Mouse (Mus musculus) neural tube, embryonic 13.5 days (tissue): ENCODE measurements around the gene Adssl1. TPM values are rescaled to one million over a fixed set of nuclear protein-coding genes. Genes with fewer than 3 reads are reported as not detected.

Experiments used
- ATAC-seq: fragments of 200-750 bp; cut with Nextera tagmentation; 2 replicates; pipeline ENCODE4 v1.8.0; 2017; ENCODE audit warnings: low read depth, mild to moderate bottlenecking, moderate TSS enrichment, moderate library complexity
- H3K27ac ChIP-seq: fragments of 300-500 bp; sonication (generic); replicated peaks from 2 replicates; pipeline ENCODE4 v1.5.1; 2015; ENCODE audit warnings: moderate library complexity, mild to moderate bottlenecking, inconsistent platforms
- H3K27me3 ChIP-seq: fragments of 300-500 bp; sonication (generic); 2 replicates; pipeline ENCODE4 v1.6.1; 2015; ENCODE audit warnings: mild to moderate bottlenecking, inconsistent platforms
- H3K36me3 ChIP-seq: fragments of 300-500 bp; sonication (generic); 2 replicates; pipeline ENCODE4 v1.6.1; 2015; ENCODE audit warnings: mild to moderate bottlenecking, inconsistent platforms
- H3K4me1 ChIP-seq: fragments of 300-500 bp; sonication (generic); replicated peaks from 2 replicates; pipeline ENCODE4 v1.6.1; 2015; ENCODE audit warnings: inconsistent platforms
- H3K4me2 ChIP-seq: fragments of 300-500 bp; sonication (generic); 2 replicates; pipeline ENCODE4 v1.6.1; 2015; ENCODE audit warnings: inconsistent platforms, mild to moderate bottlenecking, moderate library complexity
- H3K4me3 ChIP-seq: fragments of 300-500 bp; sonication (generic); 2 replicates; pipeline ENCODE4 v1.5.1; 2015; ENCODE audit warnings: mild to moderate bottlenecking, inconsistent platforms
- H3K9ac ChIP-seq: fragments of 300-500 bp; sonication (generic); 2 replicates; pipeline ENCODE4 v1.6.1; 2015; ENCODE audit warnings: moderate library complexity, mild to moderate bottlenecking, inconsistent platforms
- H3K9me3 ChIP-seq: fragments of 300-500 bp; sonication (generic); 2 replicates; pipeline ENCODE4 v1.6.1; 2016; ENCODE audit warnings: inconsistent platforms
- WGBS: fragments of 180-500 bp; shearing (Covaris S2); methylation state at CpG from one replicate; pipeline ENCODE4 v1.1.7; 2015; 5-methylcytosine and 5-hydroxymethylcytosine counted together
- polyA plus RNA-seq: library from polyadenylated mRNA; unstranded; fragments of >200 nt; fragmentation: Nextera tagmentation; extraction: Ambion mirVana; gene quantifications from 2 replicates; pipeline ENCODE4 v1.2.1, GENCODE M21; 2015

Adssl1 gene
- 3.2 and 3.6 TPM in 2 replicates for polyA plus RNA-seq

- WGBS = under 1% methylated on average over 56 of the region's 56 CpGs
- Histone ChIP-seq H3K36me3 (no peaks in the 10 kb centered on the region), H3K9ac (peak within 1 kb of the TSS; percentile 69), H3K9me3 (no peaks in the 10 kb centered on the region), H3K27me3 (peaks cover 47% of the 10 kb centered on the region), H3K4me2 (peak within 1 kb of the TSS; percentile 93), H3K27ac (no peak within 1 kb of the TSS), H3K4me1 (peaks cover 28% of the 10 kb centered on the region), H3K4me3 (peak within 1 kb of the TSS; percentile 49)
- ATAC-seq = peak; percentile 44; the same call in 1 of the 2 replicates
Measured at GRCm38 (mm10) chr12:112619686-112620353, at the start of gene Adssl1. Gene Adssl1, plus strand, starts transcription at chr12:112620045.

GRCm38 (mm10) chr12:112570160-112570559 lies 49.7 kb upstream of the Adssl1 start:
- H3K9me3 ChIP-seq = no peaks in the 10 kb centered on the region
- no peak overlapping the region for H3K4me3 ChIP-seq
- WGBS = 88% methylated on average over 8 of the region's 8 CpGs
- H3K9ac ChIP-seq = no peak overlapping the region
- no peak overlapping the region for H3K4me2 ChIP-seq
- no peak for ATAC-seq
- H3K27ac ChIP-seq = no peak overlapping the region
- H3K4me1 ChIP-seq = no peaks in the 10 kb centered on the region
- H3K36me3 ChIP-seq = no peaks in the 10 kb centered on the region
- H3K27me3 ChIP-seq = no peaks in the 10 kb centered on the region

GRCm38 (mm10) chr12:112571064-112571463 lies 48.8 kb upstream of the Adssl1 start:
- no peak for ATAC-seq
- no peak overlapping the region for H3K9ac ChIP-seq
- no peak overlapping the region for H3K27ac ChIP-seq
- 69% methylated on average over 6 of the region's 6 CpGs for WGBS
- H3K4me3 ChIP-seq = no peak overlapping the region
- no peaks in the 10 kb centered on the region for H3K36me3 ChIP-seq
- H3K27me3 ChIP-seq = no peaks in the 10 kb centered on the region
- H3K4me1 ChIP-seq = 0 out of 2 replicates have a peak, but pooled peaks cover under 1% of the 10 kb centered on the region
- H3K4me2 ChIP-seq = no peak overlapping the region
- H3K9me3 ChIP-seq = no peaks in the 10 kb centered on the region

GRCm38 (mm10) chr12:112575274-112575986 lies 44.4 kb upstream of the Adssl1 start:
- ATAC-seq = no peak
- peaks cover 22% of the 10 kb centered on the region for H3K4me1 ChIP-seq
- no peaks in the 10 kb centered on the region for H3K27me3 ChIP-seq
- no peak overlapping the region for H3K4me3 ChIP-seq
- H3K9me3 ChIP-seq = no peaks in the 10 kb centered on the region
- no peaks in the 10 kb centered on the region for H3K36me3 ChIP-seq
- H3K27ac ChIP-seq = no peak overlapping the region
- WGBS = 85% methylated on average over 8 of the region's 8 CpGs
- H3K4me2 ChIP-seq = no peak overlapping the region
- H3K9ac ChIP-seq = no peak overlapping the region

- ATAC-seq = no peak
- 8% methylated on average over 6 of the region's 6 CpGs for WGBS
- H3K4me2 ChIP-seq = no peak overlapping the region
- no peaks in the 10 kb centered on the region for H3K9me3 ChIP-seq
- no peak overlapping the region for H3K4me3 ChIP-seq
- no peaks in the 10 kb centered on the region for H3K27me3 ChIP-seq
- no peak overlapping the region; the same call in 1 of the 2 replicates for H3K27ac ChIP-seq
- H3K9ac ChIP-seq = peak overlapping the region; percentile 45; the same call in 1 of the 2 replicates
- H3K4me1 ChIP-seq = peaks cover 22% of the 10 kb centered on the region
- H3K36me3 ChIP-seq = no peaks in the 10 kb centered on the region
Measured at GRCm38 (mm10) chr12:112576341-112576740, 43.5 kb upstream of the Adssl1 start.

- Histone ChIP-seq H3K9ac (peak overlapping the region; percentile 45; the same call in 1 of the 2 replicates), H3K4me3 (no peak overlapping the region), H3K4me2 (no peak overlapping the region), H3K9me3 (no peaks in the 10 kb centered on the region), H3K36me3 (no peaks in the 10 kb centered on the region), H3K4me1 (peaks cover 22% of the 10 kb centered on the region), H3K27me3 (no peaks in the 10 kb centered on the region), H3K27ac (no peak overlapping the region; the same call in 1 of the 2 replicates)
- 5% methylated on average over 3 of the region's 3 CpGs for whole genome bisulfite sequencing
- no peak for ATAC-seq
Measured at GRCm38 (mm10) chr12:112576749-112577148, 43.1 kb upstream of the Adssl1 start.

GRCm38 (mm10) chr12:112578296-112579090 lies 41.4 kb upstream of the Adssl1 start:
- no peak overlapping the region for H3K4me3 ChIP-seq
- no peaks in the 10 kb centered on the region for H3K27me3 ChIP-seq
- no peak overlapping the region for H3K9ac ChIP-seq
- H3K9me3 ChIP-seq = no peaks in the 10 kb centered on the region
- no peak overlapping the region for H3K27ac ChIP-seq
- peaks cover 22% of the 10 kb centered on the region for H3K4me1 ChIP-seq
- 80% methylated on average over 6 of the region's 6 CpGs for WGBS
- H3K36me3 ChIP-seq = no peaks in the 10 kb centered on the region
- no peak for ATAC-seq
- no peak overlapping the region for H3K4me2 ChIP-seq

- Histone ChIP-seq H3K4me1 (peaks cover 22% of the 10 kb centered on the region), H3K27ac (no peak overlapping the region), H3K4me2 (no peak overlapping the region), H3K27me3 (no peaks in the 10 kb centered on the region), H3K4me3 (no peak overlapping the region), H3K9me3 (no peaks in the 10 kb centered on the region), H3K36me3 (no peaks in the 10 kb centered on the region), H3K9ac (no peak overlapping the region)
- WGBS = 50% methylated on average over 5 of the region's 5 CpGs
- no peak for ATAC-seq
Measured at GRCm38 (mm10) chr12:112579430-112579829, 40.4 kb upstream of the Adssl1 start.

GRCm38 (mm10) chr12:112579926-112580325 lies 39.9 kb upstream of the Adssl1 start:
- Histone ChIP-seq H3K9ac (no peak overlapping the region), H3K4me3 (no peak overlapping the region), H3K4me1 (peaks cover 22% of the 10 kb centered on the region), H3K27me3 (no peaks in the 10 kb centered on the region), H3K4me2 (no peak overlapping the region), H3K36me3 (no peaks in the 10 kb centered on the region), H3K27ac (no peak overlapping the region), H3K9me3 (no peaks in the 10 kb centered on the region)
- 83% methylated on average over 8 of the region's 8 CpGs for whole genome bisulfite sequencing
- ATAC-seq = no peak

- Histone ChIP-seq H3K4me3 (no peak overlapping the region), H3K36me3 (no peaks in the 10 kb centered on the region), H3K9me3 (no peaks in the 10 kb centered on the region), H3K4me2 (no peak overlapping the region), H3K27me3 (peaks cover 5% of the 10 kb centered on the region; the same call in 1 of the 2 replicates), H3K9ac (no peak overlapping the region), H3K27ac (no peak overlapping the region), H3K4me1 (peaks cover 22% of the 10 kb centered on the region)
- no peak for ATAC-seq
- WGBS = 90% methylated on average over 3 of the region's 3 CpGs
Measured at GRCm38 (mm10) chr12:112581113-112581512, 38.7 kb upstream of the Adssl1 start.

- Histone ChIP-seq H3K9ac (no peak overlapping the region), H3K27me3 (peaks cover 37% of the 10 kb centered on the region), H3K4me3 (no peak overlapping the region), H3K27ac (no peak overlapping the region), H3K36me3 (no peaks in the 10 kb centered on the region), H3K4me1 (peaks cover 22% of the 10 kb centered on the region), H3K4me2 (no peak overlapping the region), H3K9me3 (no peaks in the 10 kb centered on the region)
- ATAC-seq = no peak
- 58% methylated on average over 7 of the region's 7 CpGs for WGBS
Measured at GRCm38 (mm10) chr12:112584954-112585353, 34.9 kb upstream of the Adssl1 start.
